Mouse (Mus musculus) stomach, postnatal 0 days (tissue): ENCODE results near the gene Actr1a.

Experiments used
- CTCF ChIP-seq: IDR thresholded peaks from 2 replicates; pipeline ENCODE4 v1.5.1; 2016; ENCODE audit warnings: antibody characterized with exemption, low read depth, mild to moderate bottlenecking, moderate library complexity
- EP300 ChIP-seq: optimal IDR thresholded peaks from 2 replicates; pipeline ENCODE3; 2016; ENCODE audit warnings: antibody characterized with exemption

- TF ChIP-seq CTCF: no peak
- TF ChIP-seq EP300: no peak
Measured at GRCm38 (mm10) chr19:46375891-46376290, 19.7 kb downstream of the Actr1a start.
